Mouse (Mus musculus) MEL (cell line): ENCODE results near the gene Il23r. TPM values are rescaled to one million over a fixed set of nuclear protein-coding genes. Genes with fewer than 3 reads are reported as not detected.

ENCODE experiments used
- DNase-seq: peaks from one replicate; pipeline ENCODE4 v3.0.0; 2011; ENCODE audit warnings: low read depth, low spot score
- H3K27ac ChIP-seq: 2 replicates; pipeline ENCODE4 v1.5.1; 2012; ENCODE audit warnings: low read depth, mild to moderate bottlenecking, control low read depth, low read length, moderate library complexity; ENCODE audit not compliant: control insufficient read depth
- H3K27me3 ChIP-seq, 2 experiments: fragments of 150-350 bp in 1 of 2; sonication (generic) in 1 of 2; 2 replicates each; pipeline ENCODE4 v1.6.1; 2012; ENCODE audit warnings: low read length in 2 of 2, mild to moderate bottlenecking in 2 of 2, improper control_type of control experiment in 1 of 2, moderate library complexity in 1 of 2; ENCODE audit not compliant: insufficient read depth in 2 of 2, control insufficient read depth in 1 of 2
- H3K36me3 ChIP-seq, 2 experiments: 2 replicates each; pipeline ENCODE4 v1.6.1; 2012 to 2014; ENCODE audit warnings: low read length in 2 of 2, improper control_type of control experiment in 1 of 2, inconsistent platforms in 1 of 2, mild to moderate bottlenecking in 1 of 2; ENCODE audit not compliant: insufficient read depth in 2 of 2, control insufficient read depth in 1 of 2
- H3K4me1 ChIP-seq, 2 experiments: fragments of 150-350 bp in 1 of 2; sonication (generic) in 1 of 2; 2 replicates each; pipeline ENCODE4 v1.6.1; 2012; ENCODE audit warnings: low read length in 2 of 2, improper control_type of control experiment in 1 of 2, mild to moderate bottlenecking in 1 of 2; ENCODE audit not compliant: insufficient read depth in 2 of 2, control insufficient read depth in 1 of 2
- H3K4me3 ChIP-seq, 2 experiments: fragments of 150-350 bp in 1 of 2; sonication (generic) in 1 of 2; 2 replicates each; pipeline ENCODE4 v1.5.1; 2012; ENCODE audit warnings: low read depth in 2 of 2, low read length in 2 of 2, mild to moderate bottlenecking in 2 of 2, moderate library complexity in 2 of 2, control low read depth in 1 of 2, improper control_type of control experiment in 1 of 2; ENCODE audit not compliant: control insufficient read depth in 1 of 2, insufficient read depth in 1 of 2
- H3K79me2 ChIP-seq: 2 replicates; pipeline ENCODE4 v1.6.1; 2012; ENCODE audit warnings: mild to moderate bottlenecking, low read length, moderate library complexity; ENCODE audit not compliant: control insufficient read depth, poor library complexity, insufficient read depth
- H3K9ac ChIP-seq: 2 replicates; pipeline ENCODE4 v1.6.1; 2012; ENCODE audit warnings: low read depth, mild to moderate bottlenecking, control low read depth, low read length, moderate library complexity; ENCODE audit not compliant: control insufficient read depth, poor library complexity, severe bottlenecking
- H3K9me3 ChIP-seq: fragments of 150-350 bp; sonication (generic); replicated peaks from 2 replicates; pipeline ENCODE4 v1.6.1; 2012; ENCODE audit warnings: mild to moderate bottlenecking, low read length, improper control_type of control experiment, moderate library complexity; ENCODE audit not compliant: insufficient read depth
- EP300 ChIP-seq, 2 experiments: IDR thresholded peaks; 2 replicates each; pipeline ENCODE4 v1.6.1; 2011; ENCODE audit warnings: improper control_type of control experiment in 2 of 2, low read length in 2 of 2, low read depth in 1 of 2, mild to moderate bottlenecking in 1 of 2
- ETS1 ChIP-seq: IDR thresholded peaks from 2 replicates; pipeline ENCODE4 v1.6.1; 2012; ENCODE audit warnings: low read depth, mild to moderate bottlenecking, inconsistent platforms, low read length, improper control_type of control experiment, moderate library complexity
- GABPA ChIP-seq: IDR thresholded peaks from 2 replicates; pipeline ENCODE4 v1.6.1; 2012; ENCODE audit warnings: low read depth, mild to moderate bottlenecking, inconsistent platforms, low read length, improper control_type of control experiment, moderate library complexity
- KAT2A ChIP-seq: conservative IDR thresholded peaks from 2 replicates; pipeline ENCODE4 v1.6.1; 2012; ENCODE audit warnings: low read depth, low read length, improper control_type of control experiment, inconsistent platforms
- MAFK ChIP-seq: IDR thresholded peaks from 2 replicates; pipeline ENCODE4 v1.6.1; 2011; ENCODE audit warnings: low read depth, mild to moderate bottlenecking, low read length, improper control_type of control experiment, borderline replicate concordance
- MAX ChIP-seq: IDR thresholded peaks from 2 replicates; pipeline ENCODE4 v1.6.1; 2011; ENCODE audit warnings: low read length, improper control_type of control experiment
- MAZ ChIP-seq: IDR thresholded peaks from 2 replicates; pipeline ENCODE4 v1.6.1; 2012; ENCODE audit warnings: low read depth, mild to moderate bottlenecking, inconsistent platforms, low read length, improper control_type of control experiment
- MEF2A ChIP-seq: IDR thresholded peaks from 2 replicates; pipeline ENCODE4 v1.6.1; 2014; ENCODE audit warnings: low read depth, mild to moderate bottlenecking, inconsistent platforms, low read length, improper control_type of control experiment; ENCODE audit not compliant: poor library complexity, insufficient replicate concordance, severe bottlenecking; ENCODE audit errors: extremely low read depth
- MYB ChIP-seq: IDR thresholded peaks from 2 replicates; pipeline ENCODE4 v1.6.1; 2011; ENCODE audit warnings: mild to moderate bottlenecking, low read depth, low read length, improper control_type of control experiment
- NRF1 ChIP-seq: IDR thresholded peaks from 2 replicates; pipeline ENCODE4 v1.6.1; 2014; ENCODE audit warnings: low read depth, mild to moderate bottlenecking, inconsistent platforms, low read length, improper control_type of control experiment, moderate library complexity; ENCODE audit not compliant: poor library complexity, insufficient read depth, severe bottlenecking
- POLR2A ChIP-seq, 2 experiments: IDR thresholded peaks; 2 replicates each; pipeline ENCODE4 v1.6.1; 2011 to 2012; ENCODE audit warnings: low read length in 2 of 2, mild to moderate bottlenecking in 2 of 2, control low read depth in 1 of 2, improper control_type of control experiment in 1 of 2, low read depth in 1 of 2, moderate library complexity in 1 of 2; ENCODE audit not compliant: control insufficient read depth in 1 of 2, insufficient read depth in 1 of 2, poor library complexity in 1 of 2
- POLR2AphosphoS2 ChIP-seq: IDR thresholded peaks from 2 replicates; pipeline ENCODE4 v1.6.1; 2011; ENCODE audit warnings: low read length, improper control_type of control experiment
- POLR2AphosphoS5 ChIP-seq: IDR thresholded peaks from 2 replicates; pipeline ENCODE4 v1.6.1; 2012; ENCODE audit warnings: low read depth, borderline replicate concordance, mild to moderate bottlenecking, inconsistent platforms, low read length, moderate library complexity, mixed read lengths
- RCOR1 ChIP-seq: IDR thresholded peaks from 2 replicates; pipeline ENCODE4 v1.6.1; 2012; ENCODE audit warnings: low read depth, mild to moderate bottlenecking, inconsistent platforms, low read length, improper control_type of control experiment
- SIN3A ChIP-seq: IDR thresholded peaks from 2 replicates; pipeline ENCODE4 v1.6.1; 2012; ENCODE audit warnings: low read length, improper control_type of control experiment, inconsistent platforms
- TCF12 ChIP-seq: IDR thresholded peaks from 2 replicates; pipeline ENCODE4 v1.6.1; 2014; ENCODE audit warnings: low read depth, mild to moderate bottlenecking, inconsistent platforms, low read length, improper control_type of control experiment, moderate library complexity
- UBTF ChIP-seq: IDR thresholded peaks from 2 replicates; pipeline ENCODE4 v1.6.1; 2012; ENCODE audit warnings: low read depth, mild to moderate bottlenecking, inconsistent platforms, low read length, improper control_type of control experiment, moderate library complexity, borderline replicate concordance; ENCODE audit not compliant: insufficient read depth
- USF1 ChIP-seq: IDR thresholded peaks from 2 replicates; pipeline ENCODE4 v1.6.1; 2014; ENCODE audit warnings: low read depth, mild to moderate bottlenecking, inconsistent platforms, low read length, improper control_type of control experiment, moderate library complexity
- USF2 ChIP-seq, 2 experiments: IDR thresholded peaks; 2 replicates each; pipeline ENCODE4 v1.6.1; 2011 to 2012; ENCODE audit warnings: improper control_type of control experiment in 2 of 2, low read length in 2 of 2, borderline replicate concordance in 1 of 2, inconsistent platforms in 1 of 2, low read depth in 1 of 2, mild to moderate bottlenecking in 1 of 2; ENCODE audit not compliant: insufficient read depth in 1 of 2
- ZC3H11A ChIP-seq: IDR thresholded peaks from 2 replicates; pipeline ENCODE4 v1.6.1; 2012; ENCODE audit warnings: low read depth, mild to moderate bottlenecking, inconsistent platforms, low read length, improper control_type of control experiment
- polyA plus RNA-seq, 2 experiments: library from polyadenylated mRNA; stranded (reverse) in 1 of 2; unstranded in 1 of 2; fragments of >175 nt in 1 of 2; fragments of >200 nt in 1 of 2; gene quantifications; 2 replicates each; pipeline versions ENCODE4 v1.2.1 to v1.2.4; 2012; ENCODE audit warnings: low replicate concordance in 2 of 2, low read depth in 1 of 2; ENCODE audit not compliant: insufficient read length in 2 of 2, insufficient read depth in 1 of 2, missing spikeins in 1 of 2
- total RNA-seq: library from RNA; depleted of rRNA; stranded (reverse); fragments of 300-350 nt; gene quantifications from 2 replicates; pipeline ENCODE4 v1.2.3, GENCODE M21; 2012

Gene Il23r
- total and polyA plus RNA-seq, 3 experiments: not detected

GRCm38 (mm10) chr6:67435711-67436110 is 55.9 kb downstream of the Il23r start:
- Histone ChIP-seq H3K79me2 (no peaks in the 10 kb centered on the region), H3K27ac (no peak overlapping the region), H3K9me3 (no peaks in the 10 kb centered on the region), H3K4me1 (no peaks in the 10 kb centered on the region), H3K36me3 (no peaks in the 10 kb centered on the region), H3K27me3 (peaks cover 0 to 3% of the 10 kb centered on the region in 2 experiments; a peak in 3 of 4 replicates), H3K4me3 (no peak overlapping the region), H3K9ac (no peak overlapping the region)
- DNase-seq: no peak
- TF ChIP-seq POLR2AphosphoS2: no peak
- no peak for TF ChIP-seq UBTF
- TF ChIP-seq MAX: no peak
- no peak for TF ChIP-seq NRF1
- no peak for TF ChIP-seq USF2 (IDR thresholded peaks at IDR 0.05; ENCODE audit: borderline replicate concordance in 1 of 2, insufficient read depth in 1 of 2, low read depth in 1 of 2, low read length in 2 of 2)
- no peak for TF ChIP-seq TCF12
- TF ChIP-seq POLR2A (IDR thresholded peaks at IDR 0.05; ENCODE audit: control insufficient read depth in 1 of 2, insufficient read depth in 1 of 2, low read depth in 1 of 2, low read length in 2 of 2, poor library complexity in 1 of 2): no peak
- TF ChIP-seq MAFK: no peak
- no peak for TF ChIP-seq GABPA
- no peak for TF ChIP-seq ZC3H11A
- TF ChIP-seq RCOR1: no peak
- no peak for TF ChIP-seq USF1
- TF ChIP-seq POLR2AphosphoS5: no peak
- TF ChIP-seq EP300 (IDR thresholded peaks at IDR 0.05; ENCODE audit: low read depth in 1 of 2, low read length in 2 of 2): no peak
- no peak for TF ChIP-seq SIN3A
- TF ChIP-seq MYB: no peak
- TF ChIP-seq KAT2A: no peak
- TF ChIP-seq MAZ: no peak
- TF ChIP-seq MEF2A: no peak
- TF ChIP-seq ETS1: no peak
